Mouse (Mus musculus): ENCODE results near the gene Mpc2.

DNA sequence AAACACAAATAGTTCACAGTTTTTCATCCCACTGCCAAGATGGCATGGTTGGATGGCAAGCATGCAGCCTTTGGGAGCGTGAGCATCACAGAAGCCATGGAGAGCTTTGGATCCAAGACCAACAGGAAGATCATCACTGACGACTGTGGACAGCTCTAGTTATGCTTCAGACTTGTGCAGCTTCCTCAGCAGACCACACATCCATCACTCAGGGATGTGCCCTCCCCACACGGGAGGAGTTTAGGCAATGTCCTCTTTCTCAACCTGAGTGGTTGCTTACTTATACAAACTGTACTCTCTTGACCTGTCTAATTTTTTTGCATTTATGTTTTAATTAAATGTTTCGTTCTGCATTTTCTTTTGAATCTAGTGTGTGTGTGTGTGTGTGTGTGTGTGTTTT is 28.8 kb downstream of the Mpc2 start:
- TF ChIP-seq CTCF (conservative IDR thresholded peaks at IDR 0.05; ENCODE audit: insufficient read depth, insufficient read length, low read depth, low read length): no peak
- no peak for TF ChIP-seq POLR2A (IDR thresholded peaks at IDR 0.05; ENCODE audit: low read depth, low read length)
